Mouse (Mus musculus) naive thymus-derived CD4-positive, alpha-beta T cell, adult 2 months (primary cell): ENCODE measurements around the gene Thumpd1.

ENCODE experiments used
- DNase-seq: peaks from one replicate; pipeline ENCODE4 v3.0.0-alpha.2; 2011; ENCODE audit warnings: low read depth

Gene Thumpd1

GRCm38 (mm10) chr7:119670395-119670794, 50.2 kb downstream of the Thumpd1 start:
- no peak for DNase-seq

- no peak for DNase-seq
These were observed 52.7 kb downstream of the Thumpd1 start for GRCm38 (mm10) chr7:119667893-119668292.
